Mouse (Mus musculus) E14TG2a.4 (cell line): ENCODE results near the gene Gm19426.

Experiments used
- CTCF ChIP-seq: conservative IDR thresholded peaks from 2 replicates; pipeline ENCODE4 v1.5.1; 2014; ENCODE audit warnings: low read length
- NANOG ChIP-seq: IDR thresholded peaks from 2 replicates; pipeline ENCODE4 v1.6.1; 2014; ENCODE audit warnings: borderline replicate concordance, low read length, mixed read lengths
- POU5F1 ChIP-seq: IDR thresholded peaks from 2 replicates; pipeline ENCODE4 v1.6.1; 2014; ENCODE audit warnings: low read length, borderline replicate concordance

- TF ChIP-seq CTCF, result no peak
- no peak for TF ChIP-seq NANOG
- no peak for TF ChIP-seq POU5F1
These were observed 48.3 kb downstream of the Gm19426 start for GRCm38 (mm10) chr2:84695007-84695695.
